Mouse (Mus musculus): ENCODE measurements around the gene Srek1ip1. TPM values are rescaled to one million over a fixed set of nuclear protein-coding genes. Genes with fewer than 3 reads are reported as not detected.

Gene Srek1ip1
- polyA plus RNA-seq (2012; rRNA removed), result 10.9 and 12.9 TPM in 2 replicates

GRCm38 (mm10) chr13:104792184-104792583, at the start of gene Srek1ip1:
TSS of gene Srek1ip1 (plus strand) at chr13:104792484.
- WGBS, result 97% methylated on average over 11 of the region's 11 CpGs
- H3K27me3 ChIP-seq (ENCODE audit: control insufficient read depth, insufficient read depth, low read length), result no peaks in the 10 kb centered on the region
- H3K36me3 ChIP-seq (ENCODE audit: control insufficient read depth, insufficient read depth, low read length), result peaks cover 3% of the 10 kb centered on the region; the same call in 1 of the 2 replicates
- no peaks in the 10 kb centered on the region for H3K4me1 ChIP-seq (replicated peaks; ENCODE audit: control insufficient read depth, insufficient read depth, low read length)
- H3K4me3 ChIP-seq (ENCODE audit: control insufficient read depth, insufficient read depth, low read length), result no peak within 1 kb of the TSS
- DNase-seq, result no peak
- no peak within 1 kb of the TSS for H3K27ac ChIP-seq (ENCODE audit: control insufficient read depth, insufficient read depth, low read length)
- no peak for TF ChIP-seq CTCF (IDR thresholded peaks at IDR 0.05; ENCODE audit: borderline replicate concordance, control insufficient read depth, extremely low read depth, insufficient read depth, low read length, poor library complexity)
- no peak for TF ChIP-seq POLR2A (IDR thresholded peaks at IDR 0.05; ENCODE audit: control insufficient read depth, extremely low read depth, insufficient read depth, low read length, poor library complexity)

GRCm38 (mm10) chr13:104742866-104743265, 49.4 kb upstream of the Srek1ip1 start:
- H3K27ac ChIP-seq (ENCODE audit: control insufficient read depth, insufficient read depth, low read length), result no peak overlapping the region
- TF ChIP-seq POLR2A (IDR thresholded peaks at IDR 0.05; ENCODE audit: control insufficient read depth, extremely low read depth, insufficient read depth, low read length, poor library complexity), result no peak
- no peak overlapping the region for H3K4me3 ChIP-seq (ENCODE audit: control insufficient read depth, insufficient read depth, low read length)
- no peaks in the 10 kb centered on the region for H3K36me3 ChIP-seq (ENCODE audit: control insufficient read depth, insufficient read depth, low read length)
- DNase-seq, result no peak
- no peaks in the 10 kb centered on the region for H3K4me1 ChIP-seq (replicated peaks; ENCODE audit: control insufficient read depth, insufficient read depth, low read length)
- 96% methylated on average over 4 of the region's 4 CpGs for WGBS
- H3K27me3 ChIP-seq (ENCODE audit: control insufficient read depth, insufficient read depth, low read length), result no peaks in the 10 kb centered on the region

GRCm38 (mm10) chr13:104747032-104747431, 45.3 kb upstream of the Srek1ip1 start:
- TF ChIP-seq POLR2A (IDR thresholded peaks at IDR 0.05; ENCODE audit: control insufficient read depth, extremely low read depth, insufficient read depth, low read length, poor library complexity), result no peak
- no peak for TF ChIP-seq CTCF (IDR thresholded peaks at IDR 0.05; ENCODE audit: borderline replicate concordance, control insufficient read depth, extremely low read depth, insufficient read depth, low read length, poor library complexity)
- H3K36me3 ChIP-seq (ENCODE audit: control insufficient read depth, insufficient read depth, low read length), result no peaks in the 10 kb centered on the region
- no peak overlapping the region for H3K27ac ChIP-seq (ENCODE audit: control insufficient read depth, insufficient read depth, low read length)
- no peaks in the 10 kb centered on the region for H3K27me3 ChIP-seq (ENCODE audit: control insufficient read depth, insufficient read depth, low read length)
- H3K4me1 ChIP-seq (replicated peaks; ENCODE audit: control insufficient read depth, insufficient read depth, low read length), result no peaks in the 10 kb centered on the region
- H3K4me3 ChIP-seq (ENCODE audit: control insufficient read depth, insufficient read depth, low read length), result no peak overlapping the region
- no peak for DNase-seq

- H3K4me3 ChIP-seq (ENCODE audit: control insufficient read depth, insufficient read depth, low read length), result no peak overlapping the region
- no peak for DNase-seq
- H3K36me3 ChIP-seq (ENCODE audit: control insufficient read depth, insufficient read depth, low read length), result no peaks in the 10 kb centered on the region
- H3K27ac ChIP-seq (ENCODE audit: control insufficient read depth, insufficient read depth, low read length), result no peak overlapping the region
- 89% methylated on average over 1 of the region's 1 CpGs for WGBS
- no peaks in the 10 kb centered on the region for H3K4me1 ChIP-seq (replicated peaks; ENCODE audit: control insufficient read depth, insufficient read depth, low read length)
- TF ChIP-seq CTCF (IDR thresholded peaks at IDR 0.05; ENCODE audit: borderline replicate concordance, control insufficient read depth, extremely low read depth, insufficient read depth, low read length, poor library complexity), result no peak
- no peak for TF ChIP-seq POLR2A (IDR thresholded peaks at IDR 0.05; ENCODE audit: control insufficient read depth, extremely low read depth, insufficient read depth, low read length, poor library complexity)
- no peaks in the 10 kb centered on the region for H3K27me3 ChIP-seq (ENCODE audit: control insufficient read depth, insufficient read depth, low read length)
Measured at GRCm38 (mm10) chr13:104759381-104759780, 32.9 kb upstream of the Srek1ip1 start.

GRCm38 (mm10) chr13:104762401-104762800, 29.9 kb upstream of the Srek1ip1 start:
- Histone ChIP-seq H3K27me3 (ENCODE audit: control insufficient read depth, insufficient read depth, low read length) (no peaks in the 10 kb centered on the region), H3K4me3 (ENCODE audit: control insufficient read depth, insufficient read depth, low read length) (no peak overlapping the region), H3K36me3 (ENCODE audit: control insufficient read depth, insufficient read depth, low read length) (no peaks in the 10 kb centered on the region), H3K4me1 (replicated peaks; ENCODE audit: control insufficient read depth, insufficient read depth, low read length) (no peaks in the 10 kb centered on the region), H3K27ac (ENCODE audit: control insufficient read depth, insufficient read depth, low read length) (no peak overlapping the region)
- no peak for TF ChIP-seq POLR2A (IDR thresholded peaks at IDR 0.05; ENCODE audit: control insufficient read depth, extremely low read depth, insufficient read depth, low read length, poor library complexity)
- no peak for TF ChIP-seq CTCF (IDR thresholded peaks at IDR 0.05; ENCODE audit: borderline replicate concordance, control insufficient read depth, extremely low read depth, insufficient read depth, low read length, poor library complexity)
- no peak for DNase-seq
- WGBS, result 98% methylated on average over 4 of the region's 4 CpGs

GRCm38 (mm10) chr13:104763193-104763592, 29.1 kb upstream of the Srek1ip1 start:
- TF ChIP-seq CTCF (IDR thresholded peaks at IDR 0.05; ENCODE audit: borderline replicate concordance, control insufficient read depth, extremely low read depth, insufficient read depth, low read length, poor library complexity) (no peak), POLR2A (IDR thresholded peaks at IDR 0.05; ENCODE audit: control insufficient read depth, extremely low read depth, insufficient read depth, low read length, poor library complexity) (no peak)
- Histone ChIP-seq H3K27me3 (ENCODE audit: control insufficient read depth, insufficient read depth, low read length) (no peaks in the 10 kb centered on the region), H3K4me3 (ENCODE audit: control insufficient read depth, insufficient read depth, low read length) (no peak overlapping the region), H3K27ac (ENCODE audit: control insufficient read depth, insufficient read depth, low read length) (no peak overlapping the region), H3K4me1 (replicated peaks; ENCODE audit: control insufficient read depth, insufficient read depth, low read length) (no peaks in the 10 kb centered on the region), H3K36me3 (ENCODE audit: control insufficient read depth, insufficient read depth, low read length) (no peaks in the 10 kb centered on the region)
- WGBS, result 94% methylated on average over 3 of the region's 3 CpGs
- no peak for DNase-seq

- Histone ChIP-seq H3K36me3 (ENCODE audit: control insufficient read depth, insufficient read depth, low read length) (no peaks in the 10 kb centered on the region), H3K4me3 (ENCODE audit: control insufficient read depth, insufficient read depth, low read length) (no peak overlapping the region), H3K27me3 (ENCODE audit: control insufficient read depth, insufficient read depth, low read length) (no peaks in the 10 kb centered on the region), H3K4me1 (replicated peaks; ENCODE audit: control insufficient read depth, insufficient read depth, low read length) (no peaks in the 10 kb centered on the region), H3K27ac (ENCODE audit: control insufficient read depth, insufficient read depth, low read length) (no peak overlapping the region)
- TF ChIP-seq CTCF (IDR thresholded peaks at IDR 0.05; ENCODE audit: borderline replicate concordance, control insufficient read depth, extremely low read depth, insufficient read depth, low read length, poor library complexity) (no peak), POLR2A (IDR thresholded peaks at IDR 0.05; ENCODE audit: control insufficient read depth, extremely low read depth, insufficient read depth, low read length, poor library complexity) (no peak)
- DNase-seq, result no peak
- 17% methylated on average over 1 of the region's 1 CpGs for WGBS
Measured at GRCm38 (mm10) chr13:104779104-104779670, 13.1 kb upstream of the Srek1ip1 start.
